Mouse (Mus musculus) E14TG2a.4 (cell line): ENCODE results near the gene Cflar.

Experiments used
- CTCF ChIP-seq: conservative IDR thresholded peaks from 2 replicates; pipeline ENCODE4 v1.5.1; 2014; ENCODE audit warnings: low read length
- NANOG ChIP-seq: IDR thresholded peaks from 2 replicates; pipeline ENCODE4 v1.6.1; 2014; ENCODE audit warnings: borderline replicate concordance, low read length, mixed read lengths
- POU5F1 ChIP-seq: IDR thresholded peaks from 2 replicates; pipeline ENCODE4 v1.6.1; 2014; ENCODE audit warnings: low read length, borderline replicate concordance

- TF ChIP-seq CTCF (no peak), NANOG (no peak), POU5F1 (no peak)
Observed at GRCm38 (mm10) chr1:58735962-58736361, 24.7 kb downstream of the Cflar start.
